Mouse (Mus musculus): ENCODE data around the gene Eif4a3.

- no peak for TF ChIP-seq CTCF (IDR thresholded peaks at IDR 0.05; ENCODE audit: low read depth, low read length)
- TF ChIP-seq POLR2AphosphoS5 (IDR thresholded peaks at IDR 0.05; ENCODE audit: insufficient replicate concordance, low read depth, low read length) = no peak
- no peak for TF ChIP-seq TAL1 (conservative IDR thresholded peaks at IDR 0.05; ENCODE audit: low read depth, low read length)
- no peak for TF ChIP-seq GATA1 (IDR thresholded peaks at IDR 0.05; ENCODE audit: borderline replicate concordance, low read length)
Measured at GRCm38 (mm10) chr11:119250998-119251397, 48.9 kb downstream of the Eif4a3 start.
